Mouse (Mus musculus) hindbrain, embryonic 13.5 days (tissue): ENCODE measurements around the gene Itgb8. TPM values are rescaled to one million over a fixed set of nuclear protein-coding genes. Genes with fewer than 3 reads are reported as not detected.

Experiments used
- ATAC-seq: fragments of 200-750 bp; cut with Nextera tagmentation; 2 replicates; pipeline ENCODE4 v1.8.0; 2017; ENCODE audit warnings: moderate TSS enrichment; ENCODE audit not compliant: low FRiP score
- H3K27ac ChIP-seq: fragments of 300-500 bp; sonication (generic); 2 replicates; pipeline ENCODE4 v1.5.1; 2015; ENCODE audit warnings: inconsistent platforms, mild to moderate bottlenecking, moderate library complexity
- H3K27me3 ChIP-seq: fragments of 300-500 bp; sonication (generic); 2 replicates; pipeline ENCODE4 v1.6.1; 2015; ENCODE audit warnings: mild to moderate bottlenecking, inconsistent platforms
- H3K36me3 ChIP-seq: fragments of 300-500 bp; sonication (generic); 2 replicates; pipeline ENCODE4 v1.6.1; 2015; ENCODE audit warnings: mild to moderate bottlenecking, inconsistent platforms
- H3K4me1 ChIP-seq: fragments of 300-500 bp; sonication (generic); replicated peaks from 2 replicates; pipeline ENCODE4 v1.6.1; 2015; ENCODE audit warnings: inconsistent platforms
- H3K4me2 ChIP-seq: fragments of 300-500 bp; sonication (generic); 2 replicates; pipeline ENCODE4 v1.6.1; 2015; ENCODE audit warnings: inconsistent platforms, mild to moderate bottlenecking, moderate library complexity
- H3K4me3 ChIP-seq: fragments of 300-500 bp; sonication (generic); 2 replicates; pipeline ENCODE4 v1.5.1; 2015; ENCODE audit warnings: mild to moderate bottlenecking, inconsistent platforms
- H3K9ac ChIP-seq: fragments of 300-500 bp; sonication (generic); 2 replicates; pipeline ENCODE4 v1.6.1; 2015; ENCODE audit warnings: mild to moderate bottlenecking, inconsistent platforms
- H3K9me3 ChIP-seq: fragments of 300-500 bp; sonication (generic); 2 replicates; pipeline ENCODE4 v1.6.1; 2016; ENCODE audit warnings: inconsistent platforms
- WGBS: fragments of 180-500 bp; shearing (Covaris S2); methylation state at CpG from one replicate; pipeline ENCODE4 v1.1.7; 2015; 5-methylcytosine and 5-hydroxymethylcytosine counted together
- polyA plus RNA-seq: library from polyadenylated mRNA; unstranded; fragments of >200 nt; fragmentation: Nextera tagmentation; extraction: Ambion mirVana; gene quantifications from 2 replicates; pipeline ENCODE4 v1.2.1, GENCODE M21; 2015

The Itgb8 gene
- polyA plus RNA-seq, 1 experiment from 2014 or later: 11.9 TPM

- no peak overlapping the region for H3K4me2 ChIP-seq
- 75% methylated on average over 6 of the region's 6 CpGs for WGBS
- no peak overlapping the region for H3K9ac ChIP-seq
- no peak overlapping the region for H3K27ac ChIP-seq
- ATAC-seq: peak; percentile 83
- H3K4me3 ChIP-seq: no peak overlapping the region
- H3K36me3 ChIP-seq: no peaks in the 10 kb centered on the region; the same call in 1 of the 2 replicates
- no peaks in the 10 kb centered on the region for H3K9me3 ChIP-seq
- no peaks in the 10 kb centered on the region for H3K27me3 ChIP-seq
- H3K4me1 ChIP-seq: peaks cover 5% of the 10 kb centered on the region; the same call in 1 of the 2 replicates
These were observed 31.7 kb downstream of the Itgb8 start for GRCm38 (mm10) chr12:119206711-119207463.

DNA sequence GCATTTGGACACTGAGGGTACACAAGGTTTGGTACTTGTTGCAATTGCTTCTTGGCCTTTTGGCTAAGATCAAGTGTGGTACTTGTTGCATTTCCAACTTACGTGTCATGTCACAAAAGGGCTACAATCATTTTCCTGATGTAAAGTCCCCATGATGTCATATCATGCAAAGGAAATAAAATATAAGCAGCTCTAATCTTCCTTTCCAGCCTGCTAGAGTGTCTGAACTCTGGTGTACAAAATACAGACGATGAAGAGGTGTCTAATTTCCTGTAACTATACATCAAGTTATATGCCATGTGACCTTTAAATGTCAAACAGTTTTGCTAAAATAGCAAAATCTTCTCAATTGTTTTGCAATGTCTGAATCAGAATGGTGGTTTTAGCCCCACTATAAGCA, 34.2 kb downstream of the Itgb8 start:
- ATAC-seq: no peak
- H3K36me3 ChIP-seq: no peaks in the 10 kb centered on the region; the same call in 1 of the 2 replicates
- H3K4me2 ChIP-seq: no peak overlapping the region
- H3K9me3 ChIP-seq: no peaks in the 10 kb centered on the region
- H3K9ac ChIP-seq: no peak overlapping the region
- H3K4me3 ChIP-seq: no peak overlapping the region
- no peaks in the 10 kb centered on the region for H3K27me3 ChIP-seq
- no peak overlapping the region for H3K27ac ChIP-seq
- H3K4me1 ChIP-seq: peaks cover 5% of the 10 kb centered on the region; the same call in 1 of the 2 replicates
- WGBS: 88% methylated on average over 2 of the region's 2 CpGs

DNA sequence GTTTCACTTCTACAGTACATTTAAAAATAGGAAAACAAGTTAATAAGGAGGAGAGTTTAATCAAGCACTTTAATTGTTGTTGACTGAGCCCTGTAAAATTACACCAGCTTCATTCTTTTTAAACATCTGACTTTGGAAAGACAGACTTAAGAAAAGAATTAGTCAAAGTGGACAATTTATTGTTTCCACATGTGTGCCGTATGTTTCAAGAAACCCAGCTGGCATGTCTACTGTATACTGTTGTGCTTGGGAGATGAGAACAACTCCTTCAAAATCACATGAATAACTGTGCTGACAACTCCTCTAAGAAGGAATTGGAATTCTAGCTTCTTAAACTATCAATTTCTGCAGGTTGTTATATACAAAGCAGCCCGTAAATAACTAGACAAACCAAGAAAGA, 35.8 kb downstream of the Itgb8 start:
- Histone ChIP-seq H3K4me2 (no peak overlapping the region), H3K4me3 (no peak overlapping the region), H3K9me3 (no peaks in the 10 kb centered on the region), H3K4me1 (peaks cover 5% of the 10 kb centered on the region; the same call in 1 of the 2 replicates), H3K36me3 (no peaks in the 10 kb centered on the region; the same call in 1 of the 2 replicates), H3K27me3 (no peaks in the 10 kb centered on the region), H3K27ac (no peak overlapping the region), H3K9ac (no peak overlapping the region)
- no peak for ATAC-seq
- 79% methylated on average over 2 of the region's 2 CpGs for WGBS

DNA sequence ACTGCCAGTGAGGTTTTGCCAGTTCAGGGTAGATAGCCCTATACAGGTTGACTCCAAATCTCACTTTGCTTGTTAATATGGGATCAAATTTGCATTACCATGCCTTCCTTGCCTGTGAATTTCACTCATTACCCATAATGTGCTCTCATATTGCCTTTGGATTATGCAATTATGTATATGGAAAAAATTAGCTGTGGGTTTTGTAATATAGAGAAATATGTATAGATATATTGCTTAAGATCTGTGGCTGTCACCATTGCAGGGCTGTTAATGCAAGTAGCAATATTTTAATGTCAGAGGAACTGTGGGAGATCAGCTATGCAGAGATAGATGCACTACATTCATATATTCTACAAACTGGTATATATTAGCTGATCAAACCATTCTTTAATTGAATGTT, 43.5 kb downstream of the Itgb8 start:
- Histone ChIP-seq H3K4me3 (no peak overlapping the region), H3K9me3 (no peaks in the 10 kb centered on the region), H3K27me3 (no peaks in the 10 kb centered on the region), H3K27ac (no peak overlapping the region), H3K9ac (no peak overlapping the region), H3K4me1 (no peaks in the 10 kb centered on the region), H3K36me3 (peaks cover 3% of the 10 kb centered on the region; the same call in 1 of the 2 replicates), H3K4me2 (no peak overlapping the region)
- ATAC-seq: no peak

DNA sequence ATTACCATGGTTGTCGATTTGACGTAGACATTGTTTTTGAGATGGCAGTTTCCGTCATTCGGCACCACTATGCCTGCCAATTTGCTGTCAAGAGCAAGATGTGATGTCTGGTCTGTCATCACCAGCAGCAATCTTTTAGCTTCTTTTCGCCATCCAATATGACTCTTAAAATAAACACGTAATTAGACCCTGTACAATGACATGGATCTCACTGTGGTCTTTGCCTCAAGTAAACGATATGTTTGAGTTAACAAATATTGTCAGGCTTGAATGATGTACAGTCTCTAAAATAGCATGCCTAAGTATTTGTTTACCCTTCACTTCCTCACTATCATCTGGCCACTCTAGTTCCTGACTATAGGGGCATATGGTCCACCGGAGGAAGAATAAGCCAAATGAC, 48.8 kb downstream of the Itgb8 start:
- Histone ChIP-seq H3K4me2 (no peak overlapping the region), H3K9me3 (no peaks in the 10 kb centered on the region), H3K9ac (no peak overlapping the region), H3K4me1 (no peaks in the 10 kb centered on the region), H3K36me3 (peaks cover 10% of the 10 kb centered on the region; the same call in 1 of the 2 replicates), H3K27me3 (no peaks in the 10 kb centered on the region), H3K27ac (no peak overlapping the region), H3K4me3 (no peak overlapping the region)
- WGBS: 89% methylated on average over 8 of the region's 8 CpGs
- no peak for ATAC-seq

DNA sequence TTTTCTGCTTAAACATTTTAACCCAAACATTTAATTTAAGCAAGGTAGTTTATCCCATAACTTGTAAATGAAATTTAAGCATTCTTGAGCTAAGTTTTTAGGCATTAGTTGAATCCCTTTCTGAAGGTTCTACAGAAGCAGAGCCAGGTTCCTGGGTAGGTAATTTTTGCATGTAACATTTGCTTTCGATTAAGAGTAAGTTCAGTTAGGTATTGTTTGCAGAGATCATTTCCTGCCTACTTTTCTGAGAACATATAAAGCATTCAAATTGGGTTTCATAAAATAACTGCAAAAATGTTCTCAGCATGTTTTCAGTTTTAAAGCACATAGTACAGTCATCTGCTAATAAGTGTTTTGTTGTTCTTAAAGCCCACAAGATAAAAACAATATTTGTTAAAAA, 53.2 kb downstream of the Itgb8 start:
- WGBS: 87% methylated on average over 1 of the region's 1 CpGs
- Histone ChIP-seq H3K27ac (no peak overlapping the region), H3K9ac (no peak overlapping the region), H3K4me1 (no peaks in the 10 kb centered on the region), H3K4me2 (no peak overlapping the region), H3K27me3 (no peaks in the 10 kb centered on the region), H3K36me3 (peaks cover 10% of the 10 kb centered on the region; the same call in 1 of the 2 replicates), H3K9me3 (no peaks in the 10 kb centered on the region), H3K4me3 (no peak overlapping the region)
- ATAC-seq: no peak

DNA sequence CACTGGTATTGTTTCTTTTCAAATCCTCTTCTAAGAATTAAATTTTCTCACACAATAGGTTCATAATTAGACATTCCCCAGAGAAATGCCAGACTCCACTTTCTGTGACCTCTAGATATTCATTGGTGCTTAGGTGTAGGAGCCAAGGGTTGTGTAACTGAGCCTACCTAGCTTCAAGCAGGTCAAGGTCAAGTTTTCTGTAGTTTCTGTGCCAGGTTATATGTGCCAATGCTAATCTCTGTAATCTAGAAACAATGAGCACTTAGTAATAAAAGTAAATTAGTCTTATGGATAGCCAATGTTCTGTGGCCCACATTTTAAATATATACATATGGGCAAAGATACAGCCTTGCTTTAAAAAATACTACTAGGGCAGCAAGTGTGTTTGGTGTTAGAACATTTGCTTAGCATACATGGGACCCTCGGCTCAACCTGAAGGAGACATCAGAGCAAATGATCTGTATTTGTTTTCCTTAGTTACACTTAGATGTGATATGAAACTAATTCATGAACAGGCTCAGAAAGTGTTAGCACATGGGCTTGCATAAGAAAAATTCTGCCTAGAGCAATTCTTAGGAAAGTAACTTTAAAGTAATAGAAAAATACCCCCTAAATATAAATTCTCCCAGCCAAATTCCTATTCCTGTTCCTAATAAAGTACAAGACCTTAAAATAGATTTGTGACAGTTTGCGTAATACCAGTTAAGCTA, 56.2 kb downstream of the Itgb8 start:
- Histone ChIP-seq H3K36me3 (peaks cover 10% of the 10 kb centered on the region; the same call in 1 of the 2 replicates), H3K27ac (no peak overlapping the region), H3K4me1 (no peaks in the 10 kb centered on the region), H3K27me3 (no peaks in the 10 kb centered on the region), H3K9me3 (no peaks in the 10 kb centered on the region), H3K4me2 (no peak overlapping the region), H3K9ac (no peak overlapping the region), H3K4me3 (no peak overlapping the region)
- ATAC-seq: no peak
- 83% methylated on average over 2 of the region's 2 CpGs for WGBS

- Histone ChIP-seq H3K9ac (no peak overlapping the region), H3K36me3 (peaks cover 19% of the 10 kb centered on the region), H3K4me3 (no peak overlapping the region), H3K9me3 (no peaks in the 10 kb centered on the region), H3K27me3 (no peaks in the 10 kb centered on the region), H3K27ac (no peak overlapping the region), H3K4me1 (no peaks in the 10 kb centered on the region), H3K4me2 (no peak overlapping the region)
- 90% methylated on average over 2 of the region's 2 CpGs for WGBS
- no peak for ATAC-seq
These were observed 62.6 kb downstream of the Itgb8 start for GRCm38 (mm10) chr12:119176017-119176416.

GRCm38 (mm10) chr12:119169828-119170539, 68.6 kb downstream of the Itgb8 start:
- peaks cover 9% of the 10 kb centered on the region for H3K36me3 ChIP-seq
- no peak for ATAC-seq
- no peaks in the 10 kb centered on the region for H3K27me3 ChIP-seq
- no peak overlapping the region for H3K27ac ChIP-seq
- H3K4me3 ChIP-seq: no peak overlapping the region
- no peaks in the 10 kb centered on the region for H3K9me3 ChIP-seq
- no peak overlapping the region for H3K4me2 ChIP-seq
- WGBS: 82% methylated on average over 4 of the region's 4 CpGs
- H3K9ac ChIP-seq: no peak overlapping the region
- H3K4me1 ChIP-seq: 0 out of 2 replicates have a peak, but pooled peaks cover 3% of the 10 kb centered on the region

GRCm38 (mm10) chr12:119169143-119169542, 69.5 kb downstream of the Itgb8 start:
- Histone ChIP-seq H3K27ac (no peak overlapping the region), H3K27me3 (no peaks in the 10 kb centered on the region), H3K4me1 (0 out of 2 replicates have a peak, but pooled peaks cover 3% of the 10 kb centered on the region), H3K4me2 (no peak overlapping the region), H3K4me3 (no peak overlapping the region), H3K9me3 (no peaks in the 10 kb centered on the region), H3K36me3 (peaks cover 9% of the 10 kb centered on the region), H3K9ac (no peak overlapping the region)
- 53% methylated on average over 3 of the region's 3 CpGs for WGBS
- ATAC-seq: no peak

- Histone ChIP-seq H3K9me3 (no peaks in the 10 kb centered on the region), H3K4me2 (no peak overlapping the region), H3K4me1 (0 out of 2 replicates have a peak, but pooled peaks cover 3% of the 10 kb centered on the region), H3K27me3 (no peaks in the 10 kb centered on the region), H3K36me3 (peaks cover 17% of the 10 kb centered on the region), H3K27ac (no peak overlapping the region), H3K4me3 (no peak overlapping the region), H3K9ac (no peak overlapping the region)
- 91% methylated on average over 2 of the region's 2 CpGs for WGBS
- ATAC-seq: no peak
These were observed 73.5 kb downstream of the Itgb8 start for GRCm38 (mm10) chr12:119165115-119165514.

GRCm38 (mm10) chr12:119164672-119165071, 73.9 kb downstream of the Itgb8 start:
- peaks cover 17% of the 10 kb centered on the region for H3K36me3 ChIP-seq
- H3K9ac ChIP-seq: no peak overlapping the region
- ATAC-seq: peak; percentile 73; the same call in 1 of the 2 replicates
- 0 out of 2 replicates have a peak, but pooled peaks cover 3% of the 10 kb centered on the region for H3K4me1 ChIP-seq
- no peak overlapping the region for H3K27ac ChIP-seq
- H3K4me2 ChIP-seq: no peak overlapping the region
- H3K4me3 ChIP-seq: no peak overlapping the region
- no peaks in the 10 kb centered on the region for H3K27me3 ChIP-seq
- no peaks in the 10 kb centered on the region for H3K9me3 ChIP-seq
- 66% methylated on average over 1 of the region's 1 CpGs for WGBS
